Mouse (Mus musculus) forebrain, embryonic 16.5 days (tissue): ENCODE measurements around the gene Aspg. TPM values are rescaled to one million over a fixed set of nuclear protein-coding genes. Genes with fewer than 3 reads are reported as not detected.

Experiments
- ATAC-seq: fragments of 200-750 bp; cut with Nextera tagmentation; 2 replicates; pipeline ENCODE4 v1.8.0; 2017; ENCODE audit warnings: mild to moderate bottlenecking, moderate library complexity
- H3K27ac ChIP-seq: fragments of 300-500 bp; sonication (generic); 2 replicates; pipeline ENCODE4 v1.5.1; 2014; ENCODE audit warnings: low read length, control low read depth
- H3K27me3 ChIP-seq: fragments of 300-500 bp; sonication (generic); replicated peaks from 2 replicates; pipeline ENCODE4 v1.6.1; 2014; ENCODE audit warnings: low read length; ENCODE audit not compliant: control insufficient read depth, insufficient read depth
- H3K36me3 ChIP-seq: fragments of 300-500 bp; sonication (generic); 2 replicates; pipeline ENCODE4 v1.6.1; 2014; ENCODE audit not compliant: control insufficient read depth, insufficient read depth
- H3K4me1 ChIP-seq: fragments of 300-500 bp; sonication (generic); replicated peaks from 2 replicates; pipeline ENCODE4 v1.6.1; 2014; ENCODE audit warnings: low read length; ENCODE audit not compliant: control insufficient read depth, insufficient read depth
- H3K4me2 ChIP-seq: fragments of 300-500 bp; sonication (generic); 2 replicates; pipeline ENCODE4 v1.6.1; 2014; ENCODE audit warnings: mild to moderate bottlenecking, low read length, control low read depth
- H3K4me3 ChIP-seq: fragments of 300-500 bp; sonication (generic); replicated peaks from 2 replicates; pipeline ENCODE4 v1.5.1; 2014; ENCODE audit warnings: mild to moderate bottlenecking, low read length, control low read depth
- H3K9ac ChIP-seq: fragments of 300-500 bp; sonication (generic); replicated peaks from 2 replicates; pipeline ENCODE4 v1.6.1; 2014; ENCODE audit warnings: low read depth, low read length, control low read depth
- H3K9me3 ChIP-seq: fragments of 300-500 bp; sonication (generic); 2 replicates; pipeline ENCODE4 v1.6.1; 2016; ENCODE audit warnings: low read length; ENCODE audit not compliant: control insufficient read depth
- WGBS: fragments of 180-500 bp; shearing (Covaris S2); extraction: QIAGEN DNeasy Blood & Tissue Kit; methylation state at CpG from one replicate; pipeline ENCODE4 v1.1.7; 2014; 5-methylcytosine and 5-hydroxymethylcytosine counted together
- polyA plus RNA-seq: library from polyadenylated mRNA; unstranded; fragments of >200 nt; fragmentation: Nextera tagmentation; extraction: Ambion mirVana; gene quantifications from 2 replicates; pipeline ENCODE4 v1.2.1, GENCODE M21; 2015

Gene Aspg
- polyA plus RNA-seq, 1 experiment from 2014 or later, result 0.75 TPM

DNA sequence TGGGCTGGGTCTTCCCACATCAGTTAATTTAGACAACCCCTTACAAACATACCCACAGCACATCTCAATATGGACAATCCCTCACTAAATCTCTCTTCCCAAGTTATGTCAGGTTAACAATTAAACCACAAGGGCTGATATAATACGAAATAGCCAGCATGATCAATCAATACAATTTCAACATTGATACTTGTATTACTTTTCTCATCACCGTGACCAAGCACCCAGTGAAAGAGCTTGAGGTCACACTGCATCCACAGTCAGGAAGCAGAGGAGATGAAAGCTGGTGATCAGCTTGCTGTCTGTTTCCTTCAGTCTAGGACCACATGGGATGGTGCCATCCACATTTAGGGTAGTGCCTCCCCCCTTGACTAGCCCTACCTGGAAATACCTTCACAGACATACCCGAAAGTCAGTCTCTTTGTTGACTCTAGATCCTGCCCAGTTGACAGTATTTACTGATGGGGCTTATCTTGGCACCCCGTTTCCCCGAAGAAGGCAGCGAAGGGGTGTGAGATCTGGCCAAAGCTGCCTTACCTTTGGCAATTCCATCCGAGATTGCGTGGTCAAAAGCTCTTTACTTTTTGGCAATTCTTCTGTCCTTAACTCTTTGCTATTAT is 12.1 kb upstream of the Aspg start:
- ATAC-seq, result no peak
- Histone ChIP-seq H3K27me3 (no peaks in the 10 kb centered on the region), H3K27ac (no peak overlapping the region), H3K9ac (no peak overlapping the region), H3K9me3 (no peaks in the 10 kb centered on the region), H3K36me3 (no peaks in the 10 kb centered on the region), H3K4me1 (0 out of 2 replicates have a peak, but pooled peaks cover 2% of the 10 kb centered on the region), H3K4me2 (no peak overlapping the region), H3K4me3 (no peak overlapping the region)
- WGBS, result 83% methylated on average over 8 of the region's 8 CpGs

DNA sequence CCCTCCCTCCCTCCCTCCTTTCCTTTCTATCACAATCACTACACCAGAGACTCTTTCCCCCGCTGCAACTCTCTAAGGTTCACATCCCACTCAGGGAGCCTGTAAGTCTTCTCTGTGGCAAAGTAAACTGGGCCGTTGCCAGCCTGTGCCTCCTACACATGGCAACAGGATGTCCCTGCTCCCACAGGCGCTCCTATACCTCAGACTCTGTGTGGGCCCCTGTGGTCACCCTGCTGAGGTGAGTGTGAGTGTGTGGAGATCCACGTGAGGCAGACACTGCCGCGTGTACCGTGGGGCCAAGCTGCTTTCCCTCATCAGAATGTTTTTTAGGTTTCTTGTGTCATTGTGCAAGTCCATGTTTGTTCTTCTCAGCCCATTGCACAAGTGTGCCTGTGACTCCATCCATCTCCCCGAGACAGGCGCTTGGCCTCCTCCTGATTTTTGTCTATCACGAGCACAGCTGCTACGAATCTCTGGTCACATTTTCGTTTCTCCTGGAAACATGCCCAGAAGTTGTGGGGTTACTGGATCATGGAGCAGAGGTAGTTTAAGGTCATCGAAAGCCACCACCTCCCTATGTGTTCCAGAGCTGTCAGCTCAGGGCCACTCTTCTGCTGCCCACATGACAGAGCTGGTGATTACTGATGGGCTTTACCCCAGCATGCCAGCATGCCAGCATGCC is 10.3 kb upstream of the Aspg start:
- H3K27ac ChIP-seq, result no peak overlapping the region
- no peaks in the 10 kb centered on the region for H3K36me3 ChIP-seq

DNA sequence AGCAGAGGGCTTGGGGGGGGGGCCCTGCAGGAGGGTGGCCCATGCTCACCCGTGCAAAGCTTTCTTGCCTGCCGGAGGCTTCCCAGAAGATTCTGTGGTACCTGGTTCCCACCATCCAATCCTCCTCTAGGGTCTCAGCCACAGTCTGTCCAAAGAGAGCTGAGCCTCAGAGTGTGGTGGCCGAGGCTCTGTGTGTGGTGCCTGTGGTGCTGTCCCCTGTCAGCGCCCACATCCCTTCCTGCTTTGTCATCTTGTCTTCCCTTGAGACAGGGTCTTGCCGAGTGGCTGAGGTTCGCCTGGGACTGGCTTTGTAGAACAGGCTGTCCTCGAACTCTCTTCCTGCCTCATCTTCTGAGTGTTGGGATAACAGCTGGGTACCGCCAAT is 9.8 kb upstream of the Aspg start:
- 87% methylated on average over 8 of the region's 8 CpGs for WGBS
- no peaks in the 10 kb centered on the region for H3K36me3 ChIP-seq
- H3K27me3 ChIP-seq, result no peaks in the 10 kb centered on the region
- no peaks in the 10 kb centered on the region for H3K9me3 ChIP-seq
- H3K4me3 ChIP-seq, result no peak overlapping the region
- H3K27ac ChIP-seq, result no peak overlapping the region
- H3K9ac ChIP-seq, result no peak overlapping the region
- H3K4me1 ChIP-seq, result no peaks in the 10 kb centered on the region
- no peak overlapping the region for H3K4me2 ChIP-seq
- no peak for ATAC-seq

More for the DNA sequence above, 10.3 kb upstream of the Aspg start:
- ATAC-seq, result no peak
- H3K4me2 ChIP-seq, result no peak overlapping the region
- H3K9me3 ChIP-seq, result no peaks in the 10 kb centered on the region
- no peak overlapping the region for H3K4me3 ChIP-seq
- no peak overlapping the region for H3K9ac ChIP-seq
- WGBS, result 73% methylated on average over 13 of the region's 13 CpGs
- H3K4me1 ChIP-seq, result no peaks in the 10 kb centered on the region
- no peaks in the 10 kb centered on the region for H3K27me3 ChIP-seq

DNA sequence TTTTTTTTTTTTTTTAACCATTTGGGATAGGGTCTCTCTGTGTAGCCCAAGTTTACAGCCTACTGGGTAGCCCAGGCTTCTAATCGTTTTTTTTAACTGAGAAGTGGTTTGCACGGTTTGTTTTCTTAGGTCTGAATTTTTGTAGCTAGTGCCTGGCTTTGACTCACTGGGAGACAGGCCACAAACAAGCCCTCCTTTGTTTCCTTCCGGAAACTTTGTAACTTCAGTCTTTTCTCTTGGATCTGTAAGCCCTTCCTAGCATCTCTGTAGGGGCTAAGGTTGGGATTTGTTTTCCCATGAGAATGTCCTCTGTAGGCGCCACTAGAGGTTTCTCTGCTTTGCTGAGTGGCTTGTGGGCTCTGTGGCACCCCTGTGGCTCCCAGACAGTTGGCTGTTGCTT is 6.4 kb upstream of the Aspg start:
- ATAC-seq, result no peak
- WGBS, result 46% methylated on average over 4 of the region's 4 CpGs
- no peak overlapping the region for H3K27ac ChIP-seq
- H3K4me2 ChIP-seq, result no peak overlapping the region
- no peaks in the 10 kb centered on the region for H3K36me3 ChIP-seq
- no peaks in the 10 kb centered on the region for H3K9me3 ChIP-seq
- H3K27me3 ChIP-seq, result no peaks in the 10 kb centered on the region
- H3K4me1 ChIP-seq, result no peaks in the 10 kb centered on the region
- H3K9ac ChIP-seq, result no peak overlapping the region
- no peak overlapping the region for H3K4me3 ChIP-seq

DNA sequence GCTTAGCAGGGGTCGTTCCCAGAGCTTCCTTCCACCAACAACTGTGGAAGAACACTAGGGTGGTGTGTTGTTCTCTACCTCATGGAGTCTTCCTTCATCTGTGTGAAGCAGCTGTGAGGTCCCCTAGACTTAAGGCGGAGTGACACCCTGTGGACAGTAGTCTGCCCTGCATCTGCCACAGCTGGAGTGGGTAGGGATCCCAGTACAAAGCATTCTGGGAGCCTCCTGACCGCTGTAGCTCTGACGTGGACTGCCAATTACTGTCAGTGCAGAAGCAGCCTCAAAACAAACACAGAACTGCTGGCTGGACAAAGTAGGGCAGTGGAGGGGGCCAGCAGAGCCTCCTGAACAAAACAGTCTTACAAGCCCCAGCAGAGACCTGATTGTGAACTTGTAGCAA is 5.4 kb upstream of the Aspg start:
- 69% methylated on average over 4 of the region's 4 CpGs for WGBS
- H3K27me3 ChIP-seq, result no peaks in the 10 kb centered on the region
- no peak for ATAC-seq
- no peaks in the 10 kb centered on the region for H3K4me1 ChIP-seq
- no peaks in the 10 kb centered on the region for H3K9me3 ChIP-seq
- no peak overlapping the region for H3K27ac ChIP-seq
- H3K9ac ChIP-seq, result no peak overlapping the region
- H3K4me3 ChIP-seq, result no peak overlapping the region
- H3K4me2 ChIP-seq, result no peak overlapping the region
- no peaks in the 10 kb centered on the region for H3K36me3 ChIP-seq

DNA sequence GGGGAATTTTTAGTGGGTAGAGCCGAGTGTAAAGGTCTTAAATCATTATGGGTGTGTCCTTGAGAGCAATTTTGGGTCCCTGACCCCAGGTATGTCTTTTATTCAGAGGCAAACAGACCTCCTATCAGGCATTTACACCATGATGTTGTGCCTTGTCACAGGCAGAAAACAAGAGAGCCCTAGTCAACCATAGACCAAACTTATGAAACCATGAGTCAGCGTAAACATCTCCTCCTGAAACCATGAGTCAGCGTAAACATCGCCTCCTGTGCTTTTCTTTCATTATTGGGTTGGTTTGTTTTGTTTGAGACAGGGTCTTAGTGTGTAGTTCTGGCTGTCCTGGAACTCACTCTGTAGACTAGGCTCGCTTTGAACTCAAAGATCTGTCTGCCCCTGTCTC is 3.3 kb upstream of the Aspg start:
- Histone ChIP-seq H3K9me3 (no peaks in the 10 kb centered on the region), H3K27me3 (no peaks in the 10 kb centered on the region), H3K4me1 (no peaks in the 10 kb centered on the region), H3K4me3 (no peak overlapping the region), H3K9ac (no peak overlapping the region), H3K27ac (no peak overlapping the region), H3K4me2 (no peak overlapping the region), H3K36me3 (no peaks in the 10 kb centered on the region)
- no peak for ATAC-seq
- 88% methylated on average over 5 of the region's 5 CpGs for WGBS

DNA sequence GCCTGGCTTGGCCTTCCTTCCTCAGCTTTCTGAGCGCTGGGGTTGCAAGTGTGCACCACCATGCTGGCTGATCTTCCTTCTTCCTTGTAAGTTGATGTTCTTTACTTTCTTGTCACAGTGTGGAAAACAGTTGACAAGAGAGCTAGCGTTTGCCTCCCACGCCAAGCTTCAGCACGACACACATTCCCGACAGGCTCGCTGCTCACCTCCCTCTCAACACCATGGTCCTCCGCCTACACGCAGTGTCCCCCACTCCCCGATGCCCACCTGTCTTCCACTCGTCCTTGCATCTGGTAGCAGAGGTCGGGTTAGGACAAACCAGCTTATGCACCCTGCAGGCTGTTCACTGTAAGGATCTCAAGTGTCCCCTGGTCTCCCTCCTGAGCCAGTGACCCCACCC is 1.6 kb upstream of the Aspg start:
- no peaks in the 10 kb centered on the region for H3K36me3 ChIP-seq
- H3K27me3 ChIP-seq, result no peaks in the 10 kb centered on the region
- no peak overlapping the region for H3K27ac ChIP-seq
- H3K4me1 ChIP-seq, result no peaks in the 10 kb centered on the region
- no peak overlapping the region for H3K4me3 ChIP-seq
- ATAC-seq, result no peak
- 86% methylated on average over 11 of the region's 11 CpGs for WGBS
- H3K4me2 ChIP-seq, result no peak overlapping the region
- no peak overlapping the region for H3K9ac ChIP-seq
- H3K9me3 ChIP-seq, result no peaks in the 10 kb centered on the region

DNA sequence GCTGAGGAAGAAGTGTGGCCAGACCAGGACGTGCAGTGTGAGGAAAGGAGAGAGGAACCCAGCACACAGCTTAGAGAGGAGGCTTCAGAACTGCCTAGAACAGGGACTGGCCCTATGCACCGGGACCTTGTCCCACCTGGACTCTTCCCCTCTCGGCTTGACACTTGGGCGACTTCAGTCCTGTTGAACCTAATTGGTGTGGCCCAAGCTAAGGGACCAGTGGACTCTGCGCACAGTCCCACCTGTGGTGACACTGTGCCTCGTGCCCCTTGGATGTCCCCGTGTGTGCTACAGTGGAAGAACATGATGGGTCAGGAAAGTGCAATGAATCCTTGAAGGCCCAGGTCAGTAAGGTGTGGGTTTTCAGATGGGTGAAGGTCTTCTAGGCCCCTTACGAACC is 1.2 kb downstream of the Aspg start:
- H3K4me3 ChIP-seq, result no peak overlapping the region
- no peaks in the 10 kb centered on the region for H3K36me3 ChIP-seq
- H3K4me1 ChIP-seq, result no peaks in the 10 kb centered on the region
- no peak overlapping the region for H3K4me2 ChIP-seq
- H3K27ac ChIP-seq, result no peak overlapping the region
- no peak for ATAC-seq
- no peaks in the 10 kb centered on the region for H3K9me3 ChIP-seq
- WGBS, result 92% methylated on average over 8 of the region's 8 CpGs
- H3K27me3 ChIP-seq, result no peaks in the 10 kb centered on the region
- H3K9ac ChIP-seq, result no peak overlapping the region

DNA sequence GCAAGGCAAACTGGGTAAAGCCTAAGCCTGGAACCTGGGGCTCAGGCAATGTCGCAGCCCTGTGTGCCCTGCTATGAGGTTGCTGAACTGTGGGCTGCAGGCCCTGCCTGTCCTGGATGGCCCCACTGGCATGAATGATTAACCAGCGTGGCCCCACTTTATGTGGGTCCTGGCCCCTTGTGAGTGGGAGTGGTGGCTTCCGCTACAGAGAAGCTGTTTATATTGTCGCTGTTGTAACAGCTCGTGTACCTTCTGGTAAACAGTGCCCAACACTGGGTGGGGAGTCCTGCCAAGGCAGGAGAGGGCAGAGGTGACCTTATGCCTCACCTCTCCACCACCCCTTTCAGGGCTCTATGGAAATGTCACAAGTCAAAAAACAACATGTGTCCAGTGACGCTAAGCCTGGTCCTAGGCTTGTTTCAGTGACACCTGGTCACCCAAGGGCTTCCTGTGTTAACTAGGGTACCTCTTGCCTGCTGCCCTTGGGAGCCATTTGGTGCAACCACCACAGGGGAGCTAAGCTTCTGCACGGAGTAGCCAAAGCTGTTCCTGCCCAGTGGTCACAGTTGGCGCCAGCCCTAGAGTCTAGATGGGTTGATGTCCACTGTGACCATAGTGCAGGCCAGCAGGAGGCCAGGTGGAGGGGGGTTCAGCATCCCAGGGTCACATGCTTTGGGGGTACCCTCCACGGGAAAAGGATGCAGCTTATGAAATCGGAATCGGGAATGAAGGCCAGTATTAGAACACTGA is 2.4 kb downstream of the Aspg start:
- H3K9ac ChIP-seq, result no peak overlapping the region
- WGBS, result 87% methylated on average over 11 of the region's 11 CpGs

More for the DNA sequence above, 2.4 kb downstream of the Aspg start:
- H3K9me3 ChIP-seq, result no peaks in the 10 kb centered on the region
- no peak overlapping the region for H3K27ac ChIP-seq
- ATAC-seq, result no peak
- 0 out of 2 replicates have a peak, but pooled peaks cover 3% of the 10 kb centered on the region for H3K4me1 ChIP-seq
- H3K36me3 ChIP-seq, result no peaks in the 10 kb centered on the region
- no peak overlapping the region for H3K4me2 ChIP-seq
- no peaks in the 10 kb centered on the region for H3K27me3 ChIP-seq
- no peak overlapping the region for H3K4me3 ChIP-seq
